Mouse (Mus musculus) adipose tissue, adult 10 weeks (tissue): ENCODE data around the gene Casp7. TPM values are rescaled to one million over a fixed set of nuclear protein-coding genes. Genes with fewer than 3 reads are reported as not detected.

ENCODE experiments used
- polyA plus RNA-seq: library from polyadenylated mRNA; stranded (reverse); fragments of 350-450 nt; fragmentation: Illumina TruSeq; extraction: RNeasy Lipid Tissue Mini Kit (QIAGEN cat#74804); gene quantifications from one replicate; pipeline ENCODE4 v1.2.3, GENCODE M21; 2014; ENCODE audit warnings: low read depth, low replicate concordance

The Casp7 gene
- 18.1 TPM for polyA plus RNA-seq

GRCm38 (mm10) chr19:56396669-56397621 is at the start of gene Casp7:
Casp7 (plus strand) TSS chr19:56397129.

GRCm38 (mm10) chr19:56389879-56390278 is 7.0 kb upstream of the Casp7 start, which contains the start of gene Nrap:
Nrap (minus strand) TSS chr19:56390037.

DNA sequence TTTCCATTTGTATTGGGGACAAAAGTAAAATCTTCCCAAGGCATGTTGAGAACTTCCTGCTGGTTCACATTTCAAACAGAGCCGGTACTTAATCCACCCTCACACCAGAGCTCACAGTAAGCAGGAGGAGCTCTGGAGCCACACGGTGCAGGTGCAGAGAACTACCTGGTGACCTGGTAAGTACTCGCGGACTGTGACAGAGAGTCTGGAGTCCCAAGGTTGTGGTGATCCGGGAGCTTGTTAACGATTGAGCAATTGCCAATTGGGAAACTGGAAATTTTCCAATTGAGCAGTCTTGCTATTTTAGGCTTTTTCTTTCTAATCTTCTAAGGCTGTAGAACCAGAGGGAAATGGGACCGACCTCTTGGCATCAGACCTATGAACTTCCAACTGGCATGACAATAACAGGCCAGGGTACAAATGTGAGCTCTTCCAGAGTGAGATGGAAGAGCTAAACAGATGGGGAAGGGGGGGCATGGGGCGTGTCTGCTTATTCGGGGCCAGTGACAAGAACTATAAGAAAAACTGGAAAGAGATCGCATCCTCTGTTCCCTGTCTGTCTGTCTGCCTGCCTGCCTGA is 64.7 kb downstream of the Casp7 start, which contains the start of gene Plekhs1:
Plekhs1 (plus strand) TSS at position 119 of the 580 bp plus-strand sequence.

Other genes starting within 250 kb of the Casp7 start
- 1.3 TPM for gene Habp2, start 110.0 kb upstream of the Casp7 start, polyA plus RNA-seq
- gene Nrap, start 7.1 kb upstream of the Casp7 start, polyA plus RNA-seq = 1.1 TPM
- 10.5 TPM for gene Plekhs1, start 64.5 kb downstream of the Casp7 start, polyA plus RNA-seq
- gene Dclre1a, start 151.1 kb downstream of the Casp7 start, polyA plus RNA-seq = 10.9 TPM
- 10.7 TPM for gene Nhlrc2, start 151.1 kb downstream of the Casp7 start, polyA plus RNA-seq